Mouse (Mus musculus) gastrocnemius, postnatal 25 days (tissue): ENCODE data around the gene Klc2. TPM values are rescaled to one million over a fixed set of nuclear protein-coding genes. Genes with fewer than 3 reads are reported as not detected.

Experiments used
- DNase-seq: peaks from one replicate; pipeline ENCODE4 v3.0.0; 2022
- total RNA-seq, 2 experiments: library from RNA; stranded (reverse); gene quantifications; 1 replicate in 1 of 2; 2 replicates in 1 of 2; pipeline ENCODE4 v1.2.3; 2021

The Klc2 gene
- total RNA-seq, 2 experiments from 2014 or later: 51.9 TPM

DNA sequence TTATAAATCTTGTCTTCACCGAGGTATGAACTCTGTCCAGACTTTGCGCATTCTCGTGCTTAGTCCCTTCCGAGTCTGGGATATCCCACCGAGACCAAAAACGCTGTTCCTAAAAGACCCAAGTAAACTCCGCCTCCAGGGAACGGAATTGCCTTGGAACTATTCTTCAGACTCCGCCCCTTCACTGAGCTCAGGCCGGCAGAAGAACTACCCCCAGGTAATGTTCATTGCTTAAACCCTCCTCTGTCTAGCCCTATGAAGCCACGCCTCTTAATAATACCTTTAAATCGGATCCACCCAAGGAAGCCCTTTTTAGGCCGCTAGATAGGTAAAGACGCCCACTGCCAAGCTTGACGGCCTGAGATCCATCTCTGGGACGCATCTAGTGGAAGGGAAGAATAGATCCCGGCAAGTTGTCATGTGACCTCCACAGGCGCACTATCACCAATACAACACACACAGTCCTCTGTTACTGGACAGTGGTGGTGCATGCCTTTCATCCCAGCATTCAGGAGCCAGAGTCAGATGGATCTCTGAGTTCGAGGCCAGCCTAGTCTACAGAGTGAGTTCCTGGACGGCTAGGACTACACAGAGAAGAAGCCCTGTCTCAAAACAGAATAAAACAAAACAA, 45.9 kb downstream of the Klc2 start:
- DNase-seq: no peak

DNA sequence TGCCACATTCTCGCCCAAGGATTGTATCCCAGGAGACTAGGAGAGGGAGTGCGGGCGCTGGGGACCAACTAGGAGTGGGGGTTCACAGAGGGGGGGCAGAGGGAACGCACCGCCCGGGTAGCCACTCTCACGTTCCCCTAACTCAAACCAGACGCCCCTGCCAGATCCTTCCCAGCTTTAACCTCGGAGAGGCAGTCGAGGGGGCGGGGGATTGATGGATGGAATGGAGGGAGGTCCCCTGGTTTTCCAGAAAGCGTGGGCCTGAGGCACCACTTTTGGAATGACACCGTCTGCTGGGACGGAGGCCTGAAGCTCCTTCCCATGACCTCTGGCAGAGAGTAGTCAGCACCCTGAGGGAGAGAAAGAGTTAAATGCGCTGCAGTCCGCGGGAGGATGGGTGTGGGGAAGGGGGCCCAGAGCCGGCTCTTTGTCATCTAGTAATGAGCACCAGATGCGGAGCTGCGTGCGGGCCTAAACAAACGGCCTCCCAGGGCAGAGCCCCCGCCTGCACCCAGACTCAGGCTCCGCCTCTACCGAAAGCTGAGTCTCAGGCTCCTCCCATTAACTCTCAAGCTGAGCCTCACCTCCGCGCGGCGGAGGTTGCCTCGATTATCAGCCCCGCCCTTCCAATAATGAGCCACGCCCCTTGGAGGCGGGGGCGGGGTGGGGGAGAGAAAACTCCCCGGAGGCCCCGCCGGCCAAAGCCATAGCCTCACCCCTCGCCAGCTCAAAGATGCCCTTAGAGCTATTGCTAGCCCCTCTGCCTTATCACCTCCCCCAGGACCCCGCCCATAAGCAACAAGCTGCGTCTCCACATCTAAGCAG, 46.6 kb downstream of the Klc2 start:
- DNase-seq: peak; percentile 82

DNA sequence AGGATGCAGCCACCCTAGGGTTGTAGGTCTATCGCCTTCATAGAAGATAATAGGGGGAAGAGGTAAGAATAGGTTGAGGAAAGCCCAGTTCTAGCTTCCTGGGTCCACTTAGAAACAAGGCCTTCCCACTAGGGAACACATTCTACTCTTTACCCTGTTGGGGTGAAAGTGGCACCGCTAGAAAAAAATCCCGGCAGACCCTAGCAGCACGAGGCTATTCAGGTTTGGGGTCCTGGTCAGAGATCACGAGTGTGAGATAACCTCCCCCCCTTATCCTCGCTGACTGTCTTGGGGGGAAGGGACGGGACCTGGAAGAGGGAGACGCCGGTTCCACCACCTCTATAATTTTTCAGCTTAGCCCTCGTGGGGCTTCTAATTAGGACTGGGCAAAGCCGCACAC, 47.3 kb downstream of the Klc2 start:
- no peak for DNase-seq

GRCm38 (mm10) chr19:5069978-5070377, 48.4 kb downstream of the Klc2 start:
- no peak for DNase-seq

GRCm38 (mm10) chr19:5069486-5069885, 48.9 kb downstream of the Klc2 start:
- no peak for DNase-seq

GRCm38 (mm10) chr19:5068570-5069234, 49.7 kb downstream of the Klc2 start:
- no peak for DNase-seq

DNA sequence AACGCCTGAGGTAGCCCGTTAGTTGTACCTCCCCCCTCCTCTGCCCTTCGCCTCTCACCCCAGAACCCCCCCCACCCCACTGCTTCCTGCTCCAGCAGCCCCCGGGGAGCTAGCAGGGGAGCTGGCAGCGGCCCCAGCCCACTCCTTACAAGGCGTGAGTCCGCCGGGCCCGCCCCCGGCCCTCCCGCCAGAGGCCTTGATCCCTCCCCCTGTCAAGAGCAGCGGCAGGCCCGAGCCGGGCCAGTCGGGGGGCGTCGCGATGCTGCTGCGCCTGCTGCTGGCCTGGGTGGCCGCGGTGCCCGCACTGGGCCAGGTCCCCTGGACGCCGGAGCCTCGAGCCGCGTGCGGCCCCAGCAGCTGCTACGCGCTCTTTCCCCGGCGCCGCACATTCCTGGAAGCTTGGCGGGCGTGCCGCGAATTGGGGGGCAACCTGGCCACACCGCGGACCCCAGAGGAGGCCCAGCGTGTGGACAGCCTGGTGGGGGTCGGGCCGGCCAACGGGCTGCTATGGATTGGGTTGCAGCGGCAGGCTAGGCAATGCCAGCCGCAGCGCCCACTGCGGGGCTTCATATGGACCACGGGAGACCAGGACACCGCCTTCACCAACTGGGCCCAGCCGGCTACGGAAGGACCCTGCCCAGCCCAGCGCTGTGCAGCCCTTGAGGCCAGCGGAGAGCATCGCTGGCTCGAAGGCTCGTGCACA, 50.3 kb downstream of the Klc2 start, which contains the start of gene Cd248:
Gene Cd248, plus strand, starts transcription at position 212 of the 703 bp plus-strand sequence.
- DNase-seq: peak; percentile 88

GRCm38 (mm10) chr19:5067040-5067799, 51.1 kb downstream of the Klc2 start:
- DNase-seq: no peak

- DNase-seq: peak; percentile 62
Measured at GRCm38 (mm10) chr19:5065104-5065503, 53.3 kb downstream of the Klc2 start.

- DNase-seq: peak; percentile 79
Measured at GRCm38 (mm10) chr19:5062446-5062845, 55.9 kb downstream of the Klc2 start.

- DNase-seq: no peak
Measured at GRCm38 (mm10) chr19:5062041-5062440, 56.3 kb downstream of the Klc2 start.

- peak; percentile 61 for DNase-seq
Measured at GRCm38 (mm10) chr19:5060365-5061330, 57.7 kb downstream of the Klc2 start.

GRCm38 (mm10) chr19:5058801-5059771, 59.3 kb downstream of the Klc2 start:
- no peak for DNase-seq

- no peak for DNase-seq
Measured at GRCm38 (mm10) chr19:5057876-5058775, 60.2 kb downstream of the Klc2 start.
